Mouse (Mus musculus) kidney, adult 8-10 months (tissue): ENCODE data around the gene Olfr593.
"Not testable (repeated sequence)": the region's sequence is repeated elsewhere in the genome, so short reads cannot be mapped to it uniquely, and the experiment has no call there.

Experiments
- DNase-seq, 2 experiments: peaks; one replicate each; pipeline ENCODE4 v3.0.0; 2022

Olfr593 gene

DNA sequence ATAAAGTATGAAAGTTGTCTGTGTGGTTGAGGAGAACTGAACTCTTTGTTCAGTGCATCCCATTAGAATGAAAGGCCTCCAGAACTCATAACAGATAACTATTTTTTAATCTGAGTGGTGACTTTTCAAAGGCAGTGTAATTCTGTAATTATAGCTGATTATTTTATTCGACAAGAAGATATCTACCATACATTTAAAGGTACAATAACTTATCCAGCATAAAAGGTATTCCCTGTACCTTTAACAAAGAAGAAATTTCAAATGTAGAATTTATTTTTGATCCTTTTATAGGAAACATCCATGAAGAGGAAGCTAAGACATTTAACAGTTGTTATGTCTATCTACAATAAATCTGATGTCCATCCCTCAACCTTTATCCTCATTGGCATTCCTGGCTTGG, at the start of gene Olfr593:
Gene Olfr593, plus strand, starts transcription at position 301 of the 400 bp plus-strand sequence.
- no peak for DNase-seq

- no peak for DNase-seq
These were observed 42.0 kb upstream of the Olfr593 start for GRCm38 (mm10) chr7:103169697-103170096.

DNA sequence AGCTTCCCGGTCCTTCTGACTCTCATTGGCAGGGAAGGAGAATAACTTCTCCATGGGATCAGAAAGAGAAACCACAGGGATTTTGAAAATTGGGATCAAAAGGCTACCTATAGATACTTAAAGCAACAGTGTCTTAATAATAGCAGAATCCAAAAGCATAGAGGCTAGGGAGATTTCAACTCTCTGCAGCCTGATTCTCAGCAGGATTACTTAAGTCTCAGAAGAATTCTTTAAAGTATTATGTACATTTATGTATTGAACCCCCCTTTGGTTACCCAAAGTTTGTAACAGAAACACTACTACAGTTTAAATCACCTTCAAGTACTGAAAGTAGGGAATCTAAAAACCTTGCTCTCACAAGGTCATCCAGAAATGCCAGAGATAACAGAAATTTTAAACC, 33.4 kb upstream of the Olfr593 start, which contains the start of gene Olfr591:
Gene Olfr591, minus strand, starts transcription at position 101 of the 400 bp plus-strand sequence.
- DNase-seq = no peak

DNA sequence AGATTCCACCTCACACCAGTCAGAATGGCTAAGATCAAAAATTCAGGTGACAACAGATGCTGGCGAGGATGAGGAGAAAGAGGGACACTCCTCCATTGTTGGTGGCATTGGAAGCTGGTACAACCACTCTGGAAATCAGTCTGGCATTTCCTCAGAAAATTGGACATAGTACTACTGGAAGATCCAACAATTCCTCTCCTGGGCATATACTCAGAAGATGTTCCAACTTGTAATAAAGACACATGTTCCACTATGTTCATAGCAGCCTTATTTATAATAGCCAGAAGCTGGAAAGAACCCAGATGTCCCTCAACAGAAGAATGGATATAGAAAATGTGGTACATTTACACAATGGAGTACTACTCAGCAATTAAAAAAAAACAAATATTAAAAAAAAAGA, 27.2 kb upstream of the Olfr593 start, which contains the start of gene Olfr592:
Gene Olfr592, plus strand, starts transcription at position 301 of the 400 bp plus-strand sequence.
- not testable (repeated sequence) for DNase-seq

GRCm38 (mm10) chr7:103212050-103212449, 388 bp downstream of the Olfr593 start:
- DNase-seq = not testable (repeated sequence)

GRCm38 (mm10) chr7:103216696-103217095, 5.0 kb downstream of the Olfr593 start, which contains the start of gene Olfr594:
Gene Olfr594, plus strand, starts transcription at chr7:103216996.
- DNase-seq = no peak

GRCm38 (mm10) chr7:103252405-103252804, 40.7 kb downstream of the Olfr593 start, which contains the start of gene Usp17ld:
Gene Usp17ld, minus strand, starts transcription at chr7:103252505.
- DNase-seq = not testable (repeated sequence)
